Mouse (Mus musculus) limb, embryonic 14.5 days (tissue): ENCODE data around the gene Aqp9. TPM values are rescaled to one million over a fixed set of nuclear protein-coding genes. Genes with fewer than 3 reads are reported as not detected.
A peak's percentile ranks its signal among the peaks of the same experiment; 100 is the strongest.

Experiments used
- ATAC-seq: fragments of 200-750 bp; cut with Nextera tagmentation; 2 replicates; pipeline ENCODE4 v1.8.0; 2017; ENCODE audit warnings: low read depth, moderate number of reproducible peaks, moderate TSS enrichment; ENCODE audit not compliant: low FRiP score
- DNase-seq: peaks from one replicate; pipeline ENCODE4 v3.0.0-alpha.2; 2015; ENCODE audit warnings: low spot score
- H3K27ac ChIP-seq: fragments of 300-500 bp; sonication (generic); replicated peaks from 2 replicates; pipeline ENCODE4 v1.5.1; 2014; ENCODE audit warnings: low read depth, mild to moderate bottlenecking, low read length, moderate library complexity, mixed read lengths
- H3K27me3 ChIP-seq: fragments of 300-500 bp; sonication (generic); 2 replicates; pipeline ENCODE4 v1.6.1; 2014; ENCODE audit warnings: low read length, mixed read lengths; ENCODE audit not compliant: control insufficient read depth, insufficient read depth
- H3K36me3 ChIP-seq: fragments of 300-500 bp; sonication (generic); 2 replicates; pipeline ENCODE4 v1.6.1; 2014; ENCODE audit warnings: mild to moderate bottlenecking, low read length, moderate library complexity, mixed read lengths; ENCODE audit not compliant: control insufficient read depth, insufficient read depth
- H3K4me1 ChIP-seq: fragments of 300-500 bp; sonication (generic); 2 replicates; pipeline ENCODE4 v1.6.1; 2014; ENCODE audit warnings: antibody characterized with exemption, low read length, mixed read lengths; ENCODE audit not compliant: control insufficient read depth, insufficient read depth
- H3K4me2 ChIP-seq: fragments of 300-500 bp; sonication (generic); replicated peaks from 2 replicates; pipeline ENCODE4 v1.6.1; 2014; ENCODE audit warnings: low read depth, mild to moderate bottlenecking, low read length, moderate library complexity; ENCODE audit not compliant: severe bottlenecking
- H3K4me3 ChIP-seq: fragments of 300-500 bp; sonication (generic); replicated peaks from 2 replicates; pipeline ENCODE4 v1.5.1; 2014; ENCODE audit warnings: low read length
- H3K9ac ChIP-seq: fragments of 300-500 bp; sonication (generic); 2 replicates; pipeline ENCODE4 v1.6.1; 2014; ENCODE audit warnings: mild to moderate bottlenecking, low read depth, low read length, moderate library complexity; ENCODE audit not compliant: severe bottlenecking
- H3K9me3 ChIP-seq: fragments of 300-500 bp; sonication (generic); 2 replicates; pipeline ENCODE4 v1.6.1; 2016; ENCODE audit warnings: low read length; ENCODE audit not compliant: control insufficient read depth
- POLR2A ChIP-seq: fragments of 200-500 bp; IDR thresholded peaks from 2 replicates; pipeline ENCODE4 v1.8.0; 2012; ENCODE audit warnings: inconsistent platforms, mild to moderate bottlenecking, moderate library complexity, borderline replicate concordance; ENCODE audit not compliant: insufficient read depth, insufficient read length; ENCODE audit errors: extremely low read depth
- WGBS: fragments of 180-500 bp; shearing (Covaris S2); extraction: QIAGEN DNeasy Blood & Tissue Kit; methylation state at CpG from one replicate; pipeline ENCODE4 v1.1.7; 2014; 5-methylcytosine and 5-hydroxymethylcytosine counted together
- polyA plus RNA-seq, 2 experiments: library from polyadenylated mRNA; depleted of rRNA in 1 of 2; stranded (reverse) in 1 of 2; unstranded in 1 of 2; fragments of >200 nt; fragmentation: Nextera tagmentation in 1 of 2; extraction: Ambion mirVana in 1 of 2; gene quantifications; 2 replicates each; pipeline versions ENCODE4 v1.2.1 to v1.2.3; 2012 to 2014

Gene Aqp9
- polyA plus RNA-seq, 2 experiments, result 0.49 to 1.1 TPM

DNA sequence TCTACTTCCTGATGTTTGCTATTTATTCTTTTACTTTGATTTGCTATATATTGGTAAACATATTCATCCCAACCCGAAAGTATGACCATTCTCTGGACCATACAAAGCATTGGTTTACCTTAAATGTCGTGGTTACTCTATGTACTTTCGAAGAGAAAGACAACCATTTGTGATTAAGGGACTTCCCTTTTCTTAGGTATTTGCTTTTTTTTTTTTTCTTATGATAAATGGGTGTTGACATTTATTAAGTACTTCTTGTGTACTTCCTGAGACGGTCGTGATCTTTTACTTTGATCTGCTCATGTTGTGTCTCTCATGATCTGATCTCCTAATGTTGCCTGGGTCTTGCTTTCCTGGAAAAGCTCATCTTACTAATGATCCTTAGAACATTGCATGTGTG is 30.3 kb upstream of the Aqp9 start:
- Histone ChIP-seq H3K27ac (no peak overlapping the region), H3K36me3 (no peaks in the 10 kb centered on the region), H3K4me3 (no peak overlapping the region), H3K9me3 (no peaks in the 10 kb centered on the region), H3K9ac (no peak overlapping the region), H3K4me1 (peaks cover 2% of the 10 kb centered on the region; the same call in 1 of the 2 replicates), H3K27me3 (no peaks in the 10 kb centered on the region), H3K4me2 (no peak overlapping the region)
- ATAC-seq (no peak), DNase-seq (no peak)
- TF ChIP-seq POLR2A, result no peak
- 73% methylated on average over 5 of the region's 5 CpGs for WGBS

DNA sequence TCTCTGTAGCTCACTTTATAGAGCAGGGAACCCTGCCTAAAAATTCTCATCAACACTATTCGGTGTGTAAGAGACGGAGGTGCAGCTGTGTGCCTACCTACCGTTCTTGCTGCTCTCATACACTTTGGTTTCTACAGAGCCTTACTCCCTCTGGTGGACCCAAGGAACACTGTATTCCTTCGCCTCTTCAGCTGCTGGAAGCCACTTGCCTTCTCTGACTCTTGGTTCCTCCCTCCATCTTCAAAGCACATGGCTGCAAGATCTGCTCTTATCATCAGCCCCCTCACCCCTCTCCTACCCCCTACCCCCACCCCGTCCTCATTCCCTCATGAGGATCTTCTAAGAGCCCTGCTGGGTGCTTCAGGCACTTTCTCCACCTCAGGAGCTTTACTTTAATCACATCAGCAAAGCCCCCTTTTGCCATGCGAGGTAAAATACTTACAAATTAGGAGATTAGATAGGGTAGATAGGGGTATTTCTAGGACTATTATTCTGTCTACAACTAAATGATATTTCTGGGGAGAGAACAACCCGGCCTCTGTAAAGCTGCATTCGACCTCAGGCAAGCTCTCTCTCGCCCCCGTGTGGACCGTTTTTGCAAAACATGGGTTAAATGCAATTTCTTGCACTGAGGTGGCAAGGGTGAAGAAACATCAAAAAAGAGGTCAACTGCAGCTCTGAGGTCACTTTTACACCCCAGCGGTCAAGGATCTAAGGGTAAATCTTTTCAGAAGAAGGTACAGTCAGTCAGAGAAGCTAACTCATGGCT is 20.3 kb upstream of the Aqp9 start:
- peak; percentile 68 for DNase-seq
- no peak overlapping the region for H3K9ac ChIP-seq
- 8% methylated on average over 12 of the region's 12 CpGs for WGBS

DNA sequence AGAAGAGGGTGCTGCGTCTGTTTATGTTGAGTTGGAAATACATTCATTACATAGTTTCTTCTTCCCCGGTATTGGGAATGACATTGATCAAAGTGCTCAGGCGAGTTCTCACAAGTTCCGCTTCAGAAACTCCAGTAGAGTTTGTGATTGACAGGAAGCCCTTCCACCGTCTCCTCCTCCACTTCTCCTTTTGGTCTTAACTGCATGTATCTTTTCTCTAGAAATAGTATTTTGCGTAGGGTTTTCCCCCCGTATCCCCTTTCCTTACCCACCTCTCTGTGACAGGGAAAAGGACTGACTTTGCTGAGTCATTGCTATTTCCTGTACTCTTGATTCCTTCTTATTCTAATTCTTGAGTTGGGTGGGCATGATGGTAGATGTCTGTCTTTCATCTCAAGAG is 18.9 kb upstream of the Aqp9 start:
- Histone ChIP-seq H3K4me1 (no peaks in the 10 kb centered on the region), H3K4me3 (no peak overlapping the region), H3K9ac (no peak overlapping the region), H3K27ac (no peak overlapping the region), H3K27me3 (no peaks in the 10 kb centered on the region), H3K4me2 (no peak overlapping the region), H3K36me3 (no peaks in the 10 kb centered on the region), H3K9me3 (no peaks in the 10 kb centered on the region)
- no peak for DNase-seq
- ATAC-seq, result no peak
- no peak for TF ChIP-seq POLR2A
- 83% methylated on average over 7 of the region's 7 CpGs for WGBS

More for the DNA sequence above, 20.3 kb upstream of the Aqp9 start:
- Histone ChIP-seq H3K4me2 (peak overlapping the region; percentile 36; the same call in 1 of the 2 replicates), H3K27me3 (no peaks in the 10 kb centered on the region), H3K9me3 (no peaks in the 10 kb centered on the region), H3K4me3 (0 out of 2 replicates have a peak overlapping the region, but pooled peaks have one; percentile 6), H3K27ac (no peak overlapping the region), H3K36me3 (no peaks in the 10 kb centered on the region), H3K4me1 (no peaks in the 10 kb centered on the region)
- no peak for TF ChIP-seq POLR2A
- peak; percentile 70; the same call in 1 of the 2 replicates for ATAC-seq

DNA sequence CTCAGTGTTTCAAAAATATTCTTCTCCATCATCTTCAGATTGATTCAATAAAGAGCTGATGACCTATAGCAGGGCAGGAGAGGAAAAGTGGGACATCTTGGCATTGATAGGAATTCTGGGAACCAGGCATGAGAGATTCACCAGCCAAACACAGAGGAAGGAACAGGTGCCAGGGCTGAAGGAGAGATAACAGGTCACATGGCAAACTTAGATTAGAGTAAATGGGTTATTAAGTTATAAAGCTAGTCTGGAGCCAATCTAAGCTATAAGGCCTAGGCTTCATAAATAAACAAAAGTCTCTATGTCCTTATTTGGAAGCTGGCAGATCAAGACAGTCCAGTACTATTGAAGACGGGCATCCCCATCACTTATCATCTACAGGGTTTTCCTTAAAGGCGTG is 17.3 kb upstream of the Aqp9 start:
- H3K4me2 ChIP-seq, result no peak overlapping the region
- H3K36me3 ChIP-seq, result no peaks in the 10 kb centered on the region
- H3K9me3 ChIP-seq, result no peaks in the 10 kb centered on the region
- H3K4me1 ChIP-seq, result no peaks in the 10 kb centered on the region
- H3K27me3 ChIP-seq, result no peaks in the 10 kb centered on the region
- no peak overlapping the region for H3K27ac ChIP-seq
- TF ChIP-seq POLR2A, result no peak
- ATAC-seq (no peak), DNase-seq (no peak)
- WGBS, result 83% methylated on average over 2 of the region's 2 CpGs
- no peak overlapping the region for H3K9ac ChIP-seq
- no peak overlapping the region for H3K4me3 ChIP-seq

DNA sequence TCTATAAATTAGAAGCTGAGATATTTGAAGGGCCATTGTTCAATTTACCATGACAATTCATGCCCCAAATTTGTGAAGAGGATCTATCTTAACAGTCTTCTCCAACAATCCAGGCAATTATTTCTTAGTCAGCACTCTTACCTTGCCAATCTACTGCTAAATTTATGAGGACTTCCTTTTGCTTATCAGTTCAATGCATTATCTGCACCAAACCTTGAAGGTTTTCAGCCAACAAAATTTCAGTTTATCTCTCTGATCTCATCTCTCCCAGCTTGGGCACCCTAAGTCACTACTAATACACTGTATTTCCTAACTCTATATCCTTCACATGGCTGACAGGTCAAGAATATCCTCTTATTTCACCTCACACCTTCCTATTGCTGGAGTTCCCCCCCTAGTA is 16.8 kb upstream of the Aqp9 start:
- Histone ChIP-seq H3K27me3 (no peaks in the 10 kb centered on the region), H3K4me1 (no peaks in the 10 kb centered on the region), H3K9ac (no peak overlapping the region), H3K4me3 (no peak overlapping the region), H3K9me3 (no peaks in the 10 kb centered on the region), H3K4me2 (no peak overlapping the region), H3K27ac (no peak overlapping the region), H3K36me3 (no peaks in the 10 kb centered on the region)
- no peak for DNase-seq
- no peak for ATAC-seq
- TF ChIP-seq POLR2A, result no peak
